Mouse (Mus musculus): ENCODE data around the gene Nipal4. TPM values are rescaled to one million over a fixed set of nuclear protein-coding genes. Genes with fewer than 3 reads are reported as not detected.
A peak's percentile ranks its signal among the peaks of the same experiment; 100 is the strongest.

Gene Nipal4
- polyA plus RNA-seq (2015; fragmentation: Nextera tagmentation; extraction: Ambion mirVana), result 0.26 and 0.45 TPM in 2 replicates

DNA sequence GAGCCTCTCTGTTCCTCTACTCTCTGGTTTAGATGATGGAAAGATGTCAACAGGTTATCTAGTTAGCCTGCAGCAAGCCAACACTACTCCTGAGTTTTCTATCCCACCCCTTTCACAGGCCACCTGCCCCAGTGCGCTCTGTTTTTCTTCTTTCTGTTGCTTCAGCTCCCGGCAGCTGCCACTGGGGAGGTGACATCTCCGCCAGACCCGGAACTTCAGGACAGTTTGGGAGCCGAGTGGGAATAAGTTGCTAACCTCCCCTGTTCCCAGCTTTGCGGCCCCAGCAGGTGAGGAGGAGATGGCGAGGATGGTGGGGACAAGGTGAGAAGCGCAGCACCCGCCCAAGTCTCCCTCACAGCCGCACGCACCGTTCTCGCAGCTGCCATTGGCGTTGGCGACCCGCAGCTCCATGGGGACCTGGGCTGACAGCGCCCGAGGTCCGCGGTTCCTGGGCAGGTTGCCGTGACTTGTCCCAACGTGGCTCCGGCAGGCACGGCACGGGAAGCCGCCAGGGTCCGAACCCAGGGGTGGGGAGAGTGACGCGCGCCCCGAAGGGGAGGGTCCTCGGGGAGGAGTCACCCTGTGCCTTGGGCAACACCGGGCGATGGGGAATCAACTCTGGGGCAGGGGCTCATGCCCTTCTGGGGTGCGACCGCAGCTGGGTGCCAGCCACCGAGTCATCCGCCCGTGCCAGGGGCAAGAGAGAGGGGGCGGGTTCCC lies at the start of gene Nipal4:
TSS of gene Nipal4 (minus strand) at position 643 of the 720 bp plus-strand sequence.
- 4% methylated on average over 40 of the region's 40 CpGs for WGBS
- Histone ChIP-seq H3K4me1 (ENCODE audit: control insufficient read depth, insufficient read depth, low read depth, low read length) (no peaks in the 10 kb centered on the region; the same call in 1 of the 2 replicates), H3K9me3 (ENCODE audit: control insufficient read depth, low read length) (no peaks in the 10 kb centered on the region), H3K36me3 (ENCODE audit: control insufficient read depth, insufficient read depth, low read length) (no peaks in the 10 kb centered on the region), H3K27ac (ENCODE audit: low read depth, low read length) (no peak within 1 kb of the TSS), H3K4me2 (ENCODE audit: low read length) (peak within 1 kb of the TSS; percentile 79), H3K4me3 (ENCODE audit: low read length) (peak within 1 kb of the TSS; percentile 48), H3K27me3 (replicated peaks; ENCODE audit: control insufficient read depth, insufficient read depth, low read length) (peaks cover 6% of the 10 kb centered on the region; the same call in 1 of the 2 replicates), H3K9ac (ENCODE audit: low read depth, low read length) (peak within 1 kb of the TSS; percentile 49)
- peak; percentile 50; the same call in 1 of the 2 replicates for ATAC-seq

DNA sequence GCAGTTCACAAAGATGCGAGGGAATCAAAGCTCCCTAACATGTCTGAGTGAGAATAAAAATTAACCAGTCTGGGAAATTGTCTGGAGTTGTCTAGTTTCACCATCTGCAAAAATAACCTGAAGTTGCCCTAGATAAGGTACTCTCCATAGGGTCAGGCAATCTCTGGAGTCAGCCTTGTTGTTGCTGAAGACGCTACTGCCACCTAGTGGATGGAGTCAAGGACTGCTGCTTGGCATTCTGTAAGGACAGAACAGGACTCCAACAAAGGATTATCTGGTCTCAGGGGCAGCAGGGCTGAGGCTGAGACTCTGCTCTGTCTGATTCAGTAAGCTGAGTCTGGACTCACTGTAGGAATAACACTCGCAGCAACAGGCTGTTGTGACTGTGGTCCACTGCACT lies 49.0 kb upstream of the Nipal4 start:
- ATAC-seq, result peak; percentile 78
- no peaks in the 10 kb centered on the region for H3K27me3 ChIP-seq (replicated peaks; ENCODE audit: control insufficient read depth, insufficient read depth, low read length)
- no peak overlapping the region for H3K4me2 ChIP-seq (ENCODE audit: low read length)
- peaks cover 9% of the 10 kb centered on the region for H3K36me3 ChIP-seq (ENCODE audit: control insufficient read depth, insufficient read depth, low read length)
- no peak overlapping the region for H3K9ac ChIP-seq (ENCODE audit: low read depth, low read length)
- WGBS, result 27% methylated on average over 3 of the region's 3 CpGs
- peak overlapping the region; percentile 55 for H3K27ac ChIP-seq (ENCODE audit: low read depth, low read length)
- H3K4me3 ChIP-seq (ENCODE audit: low read length), result no peak overlapping the region
- peaks cover 32% of the 10 kb centered on the region for H3K4me1 ChIP-seq (ENCODE audit: control insufficient read depth, insufficient read depth, low read depth, low read length)
- H3K9me3 ChIP-seq (ENCODE audit: control insufficient read depth, low read length), result no peaks in the 10 kb centered on the region

DNA sequence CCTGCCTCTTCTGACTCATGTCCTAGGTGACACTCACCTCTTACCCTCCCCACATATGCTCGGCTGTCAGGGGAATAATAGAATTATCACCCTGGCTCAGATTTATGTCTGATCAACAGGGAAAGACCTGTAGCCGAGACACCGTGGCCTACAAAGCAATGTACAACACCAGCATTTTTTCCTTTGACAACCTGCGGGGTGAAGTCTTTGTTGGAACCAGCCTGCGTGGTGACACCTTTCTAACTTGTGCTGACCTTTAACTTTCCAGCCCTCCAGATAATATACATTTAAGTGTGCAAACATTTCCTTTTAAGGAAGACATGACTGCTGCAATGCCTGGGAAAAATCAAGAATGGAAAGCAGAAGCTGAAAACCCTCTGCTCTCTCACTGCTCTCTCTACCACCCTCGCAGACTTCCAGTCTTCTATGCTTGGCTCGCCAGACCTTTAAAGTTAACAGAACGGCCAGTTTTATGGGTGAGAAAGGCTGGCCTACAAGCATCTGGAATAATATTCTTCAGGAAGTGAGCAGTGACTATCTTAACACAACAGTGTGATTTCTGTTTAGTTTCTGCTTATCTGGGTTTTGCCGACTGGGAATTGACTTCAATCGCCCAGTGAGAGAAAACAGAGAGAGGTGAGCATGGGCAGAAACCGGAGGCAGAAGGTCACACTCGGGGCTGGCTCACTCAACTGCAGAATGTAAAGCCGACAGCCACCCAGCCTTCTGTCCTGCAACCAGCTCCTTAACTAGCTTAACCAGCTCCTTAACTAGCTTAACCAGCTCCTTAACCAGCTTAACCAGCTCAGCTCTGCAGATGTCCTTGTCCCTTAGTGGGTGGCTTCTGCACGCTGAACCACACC lies 48.3 kb upstream of the Nipal4 start:
- Histone ChIP-seq H3K27ac (ENCODE audit: low read depth, low read length) (peak overlapping the region; percentile 53; the same call in 1 of the 2 replicates), H3K9ac (ENCODE audit: low read depth, low read length) (no peak overlapping the region), H3K36me3 (ENCODE audit: control insufficient read depth, insufficient read depth, low read length) (peaks cover 9% of the 10 kb centered on the region; the same call in 1 of the 2 replicates), H3K9me3 (ENCODE audit: control insufficient read depth, low read length) (no peaks in the 10 kb centered on the region), H3K27me3 (replicated peaks; ENCODE audit: control insufficient read depth, insufficient read depth, low read length) (no peaks in the 10 kb centered on the region), H3K4me3 (ENCODE audit: low read length) (no peak overlapping the region), H3K4me1 (ENCODE audit: control insufficient read depth, insufficient read depth, low read depth, low read length) (peaks cover 29% of the 10 kb centered on the region), H3K4me2 (ENCODE audit: low read length) (no peak overlapping the region)
- no peak for ATAC-seq
- WGBS, result 76% methylated on average over 14 of the region's 14 CpGs

DNA sequence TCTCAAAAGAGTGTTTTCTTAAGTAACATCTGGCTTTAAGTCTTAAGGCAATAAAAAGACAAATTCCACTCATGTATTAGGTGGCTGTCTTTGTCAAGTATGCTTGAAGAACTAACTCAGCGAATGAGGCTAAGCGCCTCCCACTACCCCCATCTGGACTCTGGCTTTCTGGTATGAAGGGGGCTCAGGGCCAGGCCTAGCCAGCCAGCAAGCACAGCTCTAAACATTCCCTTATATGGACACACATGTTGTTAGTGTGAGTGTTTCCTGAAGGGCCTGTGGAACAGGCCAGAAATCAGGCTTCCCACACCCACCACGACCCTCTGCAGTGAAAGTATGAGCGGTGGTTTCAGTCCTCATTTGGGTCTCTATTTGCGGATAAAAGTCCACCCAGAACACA lies 47.5 kb upstream of the Nipal4 start:
- no peak overlapping the region for H3K27ac ChIP-seq (ENCODE audit: low read depth, low read length)
- no peaks in the 10 kb centered on the region for H3K27me3 ChIP-seq (replicated peaks; ENCODE audit: control insufficient read depth, insufficient read depth, low read length)
- no peak overlapping the region for H3K9ac ChIP-seq (ENCODE audit: low read depth, low read length)
- no peak for ATAC-seq
- no peaks in the 10 kb centered on the region for H3K9me3 ChIP-seq (ENCODE audit: control insufficient read depth, low read length)
- no peak overlapping the region for H3K4me2 ChIP-seq (ENCODE audit: low read length)
- no peak overlapping the region for H3K4me3 ChIP-seq (ENCODE audit: low read length)
- H3K36me3 ChIP-seq (ENCODE audit: control insufficient read depth, insufficient read depth, low read length), result peaks cover 7% of the 10 kb centered on the region; the same call in 1 of the 2 replicates
- 81% methylated on average over 5 of the region's 5 CpGs for WGBS
- peaks cover 21% of the 10 kb centered on the region for H3K4me1 ChIP-seq (ENCODE audit: control insufficient read depth, insufficient read depth, low read depth, low read length)

DNA sequence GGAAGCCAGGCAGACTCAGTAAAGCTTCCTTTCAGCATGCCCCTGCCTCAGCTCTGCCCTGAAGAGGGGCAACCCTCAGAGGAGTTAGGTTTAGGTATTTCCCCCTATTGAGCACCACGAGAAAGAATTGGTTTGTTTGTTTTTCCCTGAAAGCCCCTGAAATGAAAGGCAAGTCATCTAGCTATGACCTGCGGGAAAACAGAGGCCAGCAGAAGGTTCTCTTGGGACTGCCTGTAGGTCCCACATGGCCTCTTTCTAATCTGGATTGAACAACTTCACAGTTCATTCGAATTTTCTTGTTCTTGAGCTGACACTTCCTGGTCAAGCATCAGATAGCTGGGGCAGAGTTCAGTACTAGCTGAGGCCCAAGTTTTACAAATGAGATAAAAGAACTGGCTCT lies 45.5 kb upstream of the Nipal4 start:
- no peak for ATAC-seq
- no peaks in the 10 kb centered on the region for H3K9me3 ChIP-seq (ENCODE audit: control insufficient read depth, low read length)
- 27% methylated on average over 3 of the region's 3 CpGs for WGBS
- no peaks in the 10 kb centered on the region for H3K27me3 ChIP-seq (replicated peaks; ENCODE audit: control insufficient read depth, insufficient read depth, low read length)
- peaks cover 17% of the 10 kb centered on the region for H3K36me3 ChIP-seq (ENCODE audit: control insufficient read depth, insufficient read depth, low read length)
- no peak overlapping the region for H3K4me2 ChIP-seq (ENCODE audit: low read length)
- no peak overlapping the region for H3K9ac ChIP-seq (ENCODE audit: low read depth, low read length)
- no peak overlapping the region for H3K27ac ChIP-seq (ENCODE audit: low read depth, low read length)
- H3K4me1 ChIP-seq (ENCODE audit: control insufficient read depth, insufficient read depth, low read depth, low read length), result peaks cover 8% of the 10 kb centered on the region
- H3K4me3 ChIP-seq (ENCODE audit: low read length), result no peak overlapping the region

DNA sequence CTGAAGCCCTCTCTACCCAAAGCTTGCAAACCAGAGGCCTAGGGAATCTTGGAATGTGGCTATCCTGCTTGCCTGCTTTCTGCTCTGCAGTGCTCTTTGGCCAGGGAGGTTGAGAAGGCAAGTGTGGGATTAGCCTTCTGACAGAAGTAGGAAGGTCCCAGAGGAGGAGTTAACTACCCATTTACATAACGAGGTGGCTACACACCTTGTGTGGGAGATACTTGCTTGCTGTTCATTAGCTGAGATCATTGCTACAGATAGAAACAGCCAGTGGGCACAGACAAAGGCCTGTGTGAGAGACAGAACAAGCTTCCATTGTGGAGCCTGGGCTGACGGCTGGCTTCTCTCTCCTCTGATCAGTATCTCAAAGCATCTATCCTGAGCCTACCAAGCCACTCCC lies 43.6 kb upstream of the Nipal4 start:
- Histone ChIP-seq H3K9ac (ENCODE audit: low read depth, low read length) (no peak overlapping the region), H3K4me3 (ENCODE audit: low read length) (no peak overlapping the region), H3K27me3 (replicated peaks; ENCODE audit: control insufficient read depth, insufficient read depth, low read length) (no peaks in the 10 kb centered on the region), H3K4me1 (ENCODE audit: control insufficient read depth, insufficient read depth, low read depth, low read length) (peaks cover 2% of the 10 kb centered on the region), H3K27ac (ENCODE audit: low read depth, low read length) (no peak overlapping the region), H3K9me3 (ENCODE audit: control insufficient read depth, low read length) (no peaks in the 10 kb centered on the region), H3K4me2 (ENCODE audit: low read length) (no peak overlapping the region), H3K36me3 (ENCODE audit: control insufficient read depth, insufficient read depth, low read length) (peaks cover 23% of the 10 kb centered on the region)
- WGBS, result 41% methylated on average over 2 of the region's 2 CpGs
- no peak for ATAC-seq

DNA sequence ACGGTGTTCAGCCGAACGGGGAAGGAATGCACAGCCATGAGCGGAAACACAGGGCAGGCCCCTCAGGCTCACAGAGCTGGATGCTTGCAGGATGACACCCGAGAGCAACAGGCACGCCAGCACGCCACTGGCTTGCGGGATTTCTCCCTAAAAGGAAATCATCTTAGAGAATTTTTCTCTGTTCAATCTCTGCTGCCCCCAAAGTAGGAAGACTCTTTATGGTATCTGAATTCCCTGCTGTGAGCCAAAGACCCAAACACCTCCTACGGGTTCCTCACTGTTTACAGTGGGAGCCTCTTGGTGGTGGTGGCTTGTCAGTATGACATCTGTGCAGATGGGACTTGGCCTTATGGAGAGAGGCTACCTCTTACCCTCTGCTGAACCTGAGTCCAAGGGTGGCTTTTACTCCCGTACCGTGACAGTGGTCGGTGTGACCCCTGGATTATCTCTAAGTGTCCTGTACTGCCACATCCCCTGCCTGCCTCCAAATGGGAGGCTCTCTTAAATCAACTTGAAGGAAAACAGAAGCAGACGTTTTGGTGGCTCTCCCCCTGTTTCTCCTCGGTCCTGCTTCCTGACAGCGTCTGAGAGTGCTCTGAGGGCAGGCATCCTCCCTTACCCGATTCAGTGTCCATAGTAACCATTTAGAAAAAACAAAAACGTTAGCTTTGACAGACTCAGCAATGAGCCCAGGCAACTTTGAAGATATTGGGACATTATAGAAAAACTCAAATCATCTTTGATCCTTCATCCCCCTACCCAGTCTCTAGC lies 39.5 kb upstream of the Nipal4 start:
- H3K4me3 ChIP-seq (ENCODE audit: low read length), result no peak overlapping the region
- no peaks in the 10 kb centered on the region for H3K4me1 ChIP-seq (ENCODE audit: control insufficient read depth, insufficient read depth, low read depth, low read length)
- no peak overlapping the region for H3K4me2 ChIP-seq (ENCODE audit: low read length)
- 73% methylated on average over 17 of the region's 17 CpGs for WGBS
- no peak overlapping the region for H3K27ac ChIP-seq (ENCODE audit: low read depth, low read length)
- peaks cover 29% of the 10 kb centered on the region for H3K36me3 ChIP-seq (ENCODE audit: control insufficient read depth, insufficient read depth, low read length)
- no peak for ATAC-seq
- H3K9me3 ChIP-seq (ENCODE audit: control insufficient read depth, low read length), result no peaks in the 10 kb centered on the region
- no peak overlapping the region for H3K9ac ChIP-seq (ENCODE audit: low read depth, low read length)
- H3K27me3 ChIP-seq (replicated peaks; ENCODE audit: control insufficient read depth, insufficient read depth, low read length), result no peaks in the 10 kb centered on the region

DNA sequence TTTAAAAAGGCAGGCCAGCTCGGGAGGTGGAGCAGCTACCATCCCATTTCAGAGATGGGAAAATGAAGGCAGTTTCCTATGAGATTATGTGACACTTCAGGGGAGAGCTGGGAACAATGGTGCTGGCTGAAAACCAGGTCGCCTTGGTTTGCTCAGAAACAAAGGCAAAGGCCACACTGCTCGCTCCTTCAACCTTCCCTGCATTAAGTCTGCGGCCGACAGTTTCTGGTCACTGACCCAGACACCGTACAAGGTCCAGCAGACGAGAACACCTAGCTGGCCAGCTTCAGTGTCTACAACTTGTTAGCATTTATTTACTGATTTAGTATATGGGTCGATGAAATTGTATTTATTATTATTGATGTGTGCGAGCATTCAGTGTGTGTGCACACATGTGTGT lies 38.5 kb upstream of the Nipal4 start:
- H3K9ac ChIP-seq (ENCODE audit: low read depth, low read length), result no peak overlapping the region
- H3K4me2 ChIP-seq (ENCODE audit: low read length), result no peak overlapping the region
- no peaks in the 10 kb centered on the region for H3K9me3 ChIP-seq (ENCODE audit: control insufficient read depth, low read length)
- no peak overlapping the region for H3K4me3 ChIP-seq (ENCODE audit: low read length)
- peaks cover 36% of the 10 kb centered on the region for H3K36me3 ChIP-seq (ENCODE audit: control insufficient read depth, insufficient read depth, low read length)
- no peak overlapping the region for H3K27ac ChIP-seq (ENCODE audit: low read depth, low read length)
- H3K4me1 ChIP-seq (ENCODE audit: control insufficient read depth, insufficient read depth, low read depth, low read length), result no peaks in the 10 kb centered on the region
- H3K27me3 ChIP-seq (replicated peaks; ENCODE audit: control insufficient read depth, insufficient read depth, low read length), result no peaks in the 10 kb centered on the region
- ATAC-seq, result no peak
- WGBS, result 87% methylated on average over 9 of the region's 9 CpGs

DNA sequence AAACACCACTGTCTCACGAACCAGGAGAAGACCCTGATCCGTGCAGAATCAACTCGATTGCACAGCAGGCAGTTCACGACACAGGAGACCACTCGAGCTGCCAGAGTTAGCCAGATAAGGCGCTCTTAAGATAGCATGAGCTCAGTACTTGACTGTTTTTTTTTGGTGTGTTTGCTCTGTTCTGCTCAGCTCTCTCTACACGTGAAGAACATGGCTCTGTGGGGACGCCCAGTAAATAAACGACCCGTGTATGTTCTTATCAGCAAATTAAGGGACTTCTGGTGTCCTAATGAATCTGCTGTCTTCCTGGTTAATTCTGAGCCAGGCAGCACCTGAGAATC lies 36.2 kb upstream of the Nipal4 start:
- H3K36me3 ChIP-seq (ENCODE audit: control insufficient read depth, insufficient read depth, low read length), result peaks cover 41% of the 10 kb centered on the region
- H3K9me3 ChIP-seq (ENCODE audit: control insufficient read depth, low read length), result no peaks in the 10 kb centered on the region
- no peaks in the 10 kb centered on the region for H3K4me1 ChIP-seq (ENCODE audit: control insufficient read depth, insufficient read depth, low read depth, low read length)
- ATAC-seq, result no peak
- H3K4me2 ChIP-seq (ENCODE audit: low read length), result no peak overlapping the region
- H3K27me3 ChIP-seq (replicated peaks; ENCODE audit: control insufficient read depth, insufficient read depth, low read length), result no peaks in the 10 kb centered on the region
- no peak overlapping the region for H3K4me3 ChIP-seq (ENCODE audit: low read length)
- WGBS, result 71% methylated on average over 10 of the region's 10 CpGs
- no peak overlapping the region for H3K27ac ChIP-seq (ENCODE audit: low read depth, low read length)
- H3K9ac ChIP-seq (ENCODE audit: low read depth, low read length), result no peak overlapping the region
